23 mouse cellular contexts compared by ENCODE assay signal in genomic region chr2:93443106-93443505, GRCm38 (mm10). TPM values are rescaled to one million over a fixed set of nuclear protein-coding genes. Genes with fewer than 3 reads are reported as not detected.
DNase-seq lines count a peak whose midpoint lies in the region; ATAC-seq and TF ChIP-seq lines count a peak whose summit lies in the region.
"Had no signal": no experiment of that assay in that cellular context is flagged by ENCODE, and none has a peak within 500 bp of the region (broad histone marks: within the 10 kb centered on the region; RNA-seq: fewer than 3 reads in every experiment).

No protein-coding gene starts in this region.

- POLR2A ChIA-PET in Patski (lab: Charles Lee): no interaction called here

- CTCF ChIA-PET in Patski (lab: Charles Lee): interaction anchor here (0.9 to 1.8 kb wide), 6 partner anchors 10 to 343 kb away, joined by 3 to 6 read pairs (median 3); no protein-coding TSS in a partner anchor

- H3K9ac ChIP-seq in kidney, embryonic 16.5 days (replicated peaks; ENCODE audit: low read length): no peak overlapping the region
- H3K9ac ChIP-seq: forebrain, embryonic 13.5 days; liver, postnatal 0 days; midbrain, embryonic 15.5 days; neural tube, embryonic 12.5 days had no signal

- in situ Hi-C loops in Patski (cut with MboI; ENCODE audit: low pct_unique_long_range_greater_than_20kb): no loop called here

- DNase-seq in Patski (ENCODE audit: low read depth, low spot score): no peak
- DNase-seq in kidney, adult 18-20 months: peak; percentile 73
- DNase-seq in kidney, postnatal 4 days: peak; percentile 72 to 83
- no peak for DNase-seq in cerebellum, postnatal 10 days
- no peak for DNase-seq in heart, embryonic 10.5 days (ENCODE audit: low spot score)
- DNase-seq in retina, embryonic 14.5 days (ENCODE audit: low spot score): no peak
- DNase-seq: adrenal gland, adult 2 months; cerebellum, adult 11-12 months; cerebellum, postnatal 14 days; gastrocnemius, adult 2 months; heart, postnatal 10 days; liver, postnatal 0 days; retina, postnatal 1 day; right cerebral cortex, postnatal 25 days; thymus, postnatal 36 days had no signal

- no peaks in the 10 kb centered on the region for H3K9me3 ChIP-seq in kidney, embryonic 16.5 days (ENCODE audit: low read length)
- H3K9me3 ChIP-seq in heart, embryonic 10.5 days: no peaks in the 10 kb centered on the region
- H3K9me3 ChIP-seq: forebrain, embryonic 13.5 days; G1E; midbrain, embryonic 15.5 days; neural tube, embryonic 12.5 days had no signal

- H3K27me3 ChIP-seq in Patski: no peaks in the 10 kb centered on the region
- no peaks in the 10 kb centered on the region for H3K27me3 ChIP-seq in kidney, embryonic 16.5 days (ENCODE audit: insufficient read depth, low read length)
- peaks cover 47% of the 10 kb centered on the region for H3K27me3 ChIP-seq in heart, embryonic 10.5 days (ENCODE audit: insufficient read depth, poor library complexity, severe bottlenecking)
- H3K27me3 ChIP-seq: forebrain, embryonic 13.5 days; midbrain, embryonic 15.5 days had no signal

- no peaks in the 10 kb centered on the region for H3K36me3 ChIP-seq in kidney, embryonic 16.5 days (ENCODE audit: insufficient read depth, low read length)
- no peaks in the 10 kb centered on the region for H3K36me3 ChIP-seq in heart, embryonic 10.5 days
- H3K36me3 ChIP-seq: G1E; midbrain, embryonic 15.5 days; neural tube, embryonic 12.5 days had no signal

- peak; percentile 10 for ATAC-seq in Patski
- ATAC-seq in kidney, embryonic 16.5 days (ENCODE audit: low FRiP score, low TSS enrichment): peak; percentile 55
- ATAC-seq: forebrain, embryonic 13.5 days; hindbrain, postnatal 0 days; liver, postnatal 0 days; lung, postnatal 0 days; midbrain, embryonic 15.5 days had no signal

- WGBS in kidney, embryonic 16.5 days: 50% methylated on average over 2 of the region's 2 CpGs
- WGBS in heart, embryonic 10.5 days: 80% methylated on average over 2 of the region's 2 CpGs

- H3K4me1 ChIP-seq in kidney, embryonic 16.5 days (ENCODE audit: insufficient read depth, low read length): peaks cover 60% of the 10 kb centered on the region
- H3K4me1 ChIP-seq in heart, embryonic 10.5 days: peaks cover 54% of the 10 kb centered on the region

- H3K27ac ChIP-seq in kidney, embryonic 16.5 days (ENCODE audit: low read length): peak overlapping the region; percentile 80
- H3K27ac ChIP-seq in heart, embryonic 10.5 days: no peak overlapping the region
- H3K27ac ChIP-seq: forebrain, embryonic 13.5 days; gastrocnemius, adult 2 months; hindbrain, postnatal 0 days; macrophage; midbrain, embryonic 15.5 days; neural tube, embryonic 12.5 days had no signal

- no peak for TF ChIP-seq CTCF in Patski (IDR thresholded peaks at IDR 0.05)

- no peak overlapping the region for H3K4me2 ChIP-seq in kidney, embryonic 16.5 days (replicated peaks; ENCODE audit: low read depth, low read length)
- H3K4me2 ChIP-seq: forebrain, embryonic 13.5 days; midbrain, embryonic 15.5 days; neural tube, embryonic 12.5 days had no signal

- no peak overlapping the region for H3K4me3 ChIP-seq in kidney, embryonic 16.5 days (ENCODE audit: low read length)
- H3K4me3 ChIP-seq in heart, embryonic 10.5 days: no peak overlapping the region
- H3K4me3 ChIP-seq: forebrain, embryonic 13.5 days; gastrocnemius, adult 2 months; midbrain, embryonic 15.5 days; neural tube, embryonic 12.5 days had no signal

RNA-seq across cellular contexts. Expression of gene Cd82, which starts 19.8 kb away (rescaled TPM):
- polyA plus RNA-seq in Patski (2021): 63.2 TPM
- polyA plus RNA-seq in kidney, embryonic 16.5 days (2015; fragmentation: Nextera tagmentation; extraction: Ambion mirVana): 64.1 and 71.8 TPM in 2 replicates
- 12.9 and 16.6 TPM in 2 replicates for polyA plus RNA-seq in heart, embryonic 10.5 days (2016; fragmentation: Nextera tagmentation; extraction: Ambion mirVana)

Comparison
In these comparisons a context has a peak if more than half of its experiments do, and no peak if none do; other contexts are left out.
1. DNase-seq: peak in kidney, adult 18-20 months (single experiment) and kidney, postnatal 4 days (2 of 2); none in Patski (single experiment), cerebellum, postnatal 10 days (0 of 2), heart, embryonic 10.5 days (single experiment) and retina, embryonic 14.5 days (single experiment).